Mouse (Mus musculus): ENCODE measurements at regions not wholly inside any gene's neighbourhood (a gene's known extent, or its start where the extent isn't known, plus 50 kb on each side); places are given as distances from the start of the nearest gene placed in this dataset.

DNA sequence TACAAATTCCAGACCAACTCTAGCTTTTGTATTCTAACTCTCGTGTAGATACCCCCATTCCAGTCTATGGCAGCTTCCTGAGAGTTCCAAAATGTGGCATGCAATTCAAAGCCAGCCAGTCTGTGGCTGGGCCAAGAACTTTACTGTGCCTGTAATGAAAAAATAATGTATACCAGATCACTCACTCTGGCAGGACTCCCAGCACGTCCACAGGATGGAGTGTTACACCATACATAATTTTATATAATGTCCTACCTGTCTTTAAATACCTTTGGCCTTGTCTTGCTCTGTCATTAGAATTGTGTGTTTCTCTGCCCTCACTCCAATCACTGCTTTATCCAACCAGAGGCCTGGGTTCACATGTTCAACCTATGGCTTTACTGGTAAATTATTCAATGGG, 301.8 kb downstream of the Ttll7 start:
- intact Hi-C loops (cut with DNase I) = no loop called here
- Histone ChIP-seq H3K4me3 (no peak overlapping the region), H3K27ac (no peak overlapping the region)
- no peak for TF ChIP-seq CTCF (IDR thresholded peaks at IDR 0.05)
- DNase-seq (ENCODE audit: extremely low spot score in 1 of 2, low spot score in 2 of 2) = no peak

DNA sequence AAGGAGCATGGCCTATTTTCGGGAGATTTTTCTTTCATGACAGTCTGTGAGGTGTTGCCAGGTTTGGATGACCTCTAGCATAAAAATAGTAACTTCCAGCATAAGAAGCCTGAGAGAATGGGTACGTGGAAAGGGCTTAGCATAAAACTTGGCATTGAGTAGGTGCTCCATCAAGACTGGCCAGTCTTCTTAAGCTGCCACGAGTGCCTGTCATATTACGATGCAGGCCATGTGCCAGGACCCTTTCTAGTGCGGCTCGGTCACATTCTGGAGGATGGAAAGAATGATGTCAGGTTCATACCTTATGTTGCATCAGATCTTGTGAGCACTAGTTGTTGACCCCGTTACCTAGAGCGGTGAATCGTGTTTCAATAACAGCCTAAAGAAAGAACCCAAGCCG, 311.0 kb downstream of the Ttll7 start:
- no peak for DNase-seq (ENCODE audit: extremely low spot score in 1 of 2, low spot score in 2 of 2)
- intact Hi-C loops (cut with DNase I) = no loop called here
- TF ChIP-seq CTCF (IDR thresholded peaks at IDR 0.05) = no peak
- Histone ChIP-seq H3K27ac (no peak overlapping the region), H3K4me3 (no peak overlapping the region)

DNA sequence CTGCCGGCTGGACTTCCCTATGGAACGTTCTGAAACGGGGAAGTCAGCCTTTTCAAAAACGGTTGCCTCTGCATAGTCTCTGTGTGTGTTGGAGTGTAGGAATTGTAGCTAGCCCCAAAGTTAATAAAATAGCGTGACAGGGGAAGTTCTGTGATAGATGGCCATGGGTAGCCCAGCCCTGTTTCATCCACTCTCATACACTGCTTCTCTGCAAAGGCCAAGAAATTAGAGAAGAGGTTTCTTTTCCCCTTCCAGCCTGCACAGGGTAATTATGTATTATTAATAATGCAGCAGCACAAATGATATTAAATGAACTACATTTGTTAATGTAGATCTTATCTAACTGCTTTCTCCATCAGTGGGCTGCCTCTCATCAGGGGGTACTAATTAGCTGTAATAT, 311.4 kb downstream of the Ttll7 start:
- intact Hi-C loops (cut with DNase I) = no loop called here
- TF ChIP-seq CTCF (IDR thresholded peaks at IDR 0.05) = no peak
- no peak overlapping the region for H3K27ac ChIP-seq
- no peak for DNase-seq (ENCODE audit: extremely low spot score in 1 of 2, low spot score in 2 of 2)
- H3K4me3 ChIP-seq = no peak overlapping the region

DNA sequence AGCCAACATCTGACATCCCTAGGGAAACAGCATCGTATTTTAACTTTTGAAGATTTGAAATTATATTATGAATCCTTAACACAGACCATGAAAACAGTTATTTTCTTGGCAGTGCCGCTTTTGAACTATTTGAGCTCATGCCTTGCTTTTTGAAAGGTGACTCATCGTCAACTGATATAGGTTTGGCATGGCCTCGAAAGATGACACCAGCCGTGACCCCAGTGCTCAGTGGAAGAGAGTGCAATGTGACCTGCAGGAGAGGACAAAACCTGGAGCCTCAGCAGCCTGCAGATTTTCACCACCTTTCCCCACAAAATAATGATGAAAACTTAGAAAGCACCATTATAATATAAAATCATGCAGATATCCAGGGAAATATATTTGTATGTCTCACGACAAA, 312.8 kb downstream of the Ttll7 start:
- TF ChIP-seq CTCF (IDR thresholded peaks at IDR 0.05) = no peak
- Histone ChIP-seq H3K27ac (no peak overlapping the region), H3K4me3 (no peak overlapping the region)
- intact Hi-C loops (cut with DNase I) = no loop called here
- DNase-seq (ENCODE audit: extremely low spot score in 1 of 2, low spot score in 2 of 2) = no peak

DNA sequence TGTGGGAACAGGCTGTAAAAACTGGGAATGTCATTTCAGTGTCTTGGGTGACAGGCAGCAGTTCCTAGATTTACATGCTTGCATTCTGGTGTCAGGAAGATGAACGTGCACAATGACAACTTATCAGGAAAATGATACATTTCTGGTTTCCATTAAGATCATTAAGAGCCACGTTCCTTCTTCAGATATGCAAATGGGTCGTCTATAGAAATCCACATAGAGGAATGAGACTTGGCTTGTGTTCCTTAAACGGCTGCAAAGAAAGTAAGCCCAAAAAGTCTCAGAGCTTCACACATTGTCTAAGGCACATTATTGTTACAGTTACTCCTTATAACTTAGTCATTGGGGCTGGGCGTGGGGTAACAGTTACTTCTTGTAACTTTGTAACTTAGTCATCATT, 314.4 kb downstream of the Ttll7 start:
- no peak for DNase-seq (ENCODE audit: extremely low spot score in 1 of 2, low spot score in 2 of 2)
- intact Hi-C loops (cut with DNase I) = no loop called here
- no peak overlapping the region for H3K27ac ChIP-seq
- H3K4me3 ChIP-seq = no peak overlapping the region
- no peak for TF ChIP-seq CTCF (IDR thresholded peaks at IDR 0.05)

DNA sequence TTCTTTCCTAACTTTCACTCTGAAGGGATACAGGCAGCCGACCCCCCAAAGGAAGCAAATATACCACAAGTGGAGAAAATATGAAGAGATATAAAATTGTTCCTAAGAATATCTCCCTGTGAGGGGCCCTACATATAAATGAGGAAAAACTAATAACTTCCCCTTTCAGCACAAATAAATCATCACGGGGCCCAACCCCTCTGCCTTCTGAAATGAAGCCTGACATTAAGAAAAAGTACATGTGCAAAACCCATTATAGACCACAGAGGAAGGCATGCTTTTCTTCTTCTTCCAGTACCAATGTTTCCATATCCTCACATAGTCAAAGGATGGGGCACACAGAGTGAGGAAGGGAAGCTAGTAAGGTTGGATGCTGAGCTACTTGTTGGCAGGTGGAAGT, 317.0 kb downstream of the Ttll7 start:
- intact Hi-C loops (cut with DNase I) = no loop called here
- Histone ChIP-seq H3K4me3 (no peak overlapping the region), H3K27ac (no peak overlapping the region)
- TF ChIP-seq CTCF (IDR thresholded peaks at IDR 0.05) = no peak
- no peak for DNase-seq (ENCODE audit: extremely low spot score in 1 of 2, low spot score in 2 of 2)

DNA sequence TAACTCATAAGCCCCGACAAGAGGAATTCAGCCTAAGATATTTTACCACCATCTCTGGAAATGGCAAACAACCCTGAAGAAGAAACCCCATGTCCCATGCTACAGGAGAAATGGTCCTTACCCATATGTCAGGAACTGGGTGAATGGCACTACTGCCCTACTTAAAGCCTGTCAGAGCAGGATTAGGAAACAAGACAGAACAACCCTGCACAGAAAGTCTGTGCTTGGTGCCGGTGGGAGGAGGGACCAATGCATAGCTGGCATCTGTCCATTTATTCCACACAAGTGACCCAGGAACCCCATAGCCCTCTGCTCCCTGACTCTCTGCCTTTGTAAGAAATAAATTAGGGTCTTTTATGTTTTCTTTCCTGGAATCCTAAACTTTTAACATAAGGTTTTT, 317.9 kb downstream of the Ttll7 start:
- intact Hi-C loops (cut with DNase I) = no loop called here
- TF ChIP-seq CTCF (IDR thresholded peaks at IDR 0.05) = no peak
- H3K27ac ChIP-seq = no peak overlapping the region

DNA sequence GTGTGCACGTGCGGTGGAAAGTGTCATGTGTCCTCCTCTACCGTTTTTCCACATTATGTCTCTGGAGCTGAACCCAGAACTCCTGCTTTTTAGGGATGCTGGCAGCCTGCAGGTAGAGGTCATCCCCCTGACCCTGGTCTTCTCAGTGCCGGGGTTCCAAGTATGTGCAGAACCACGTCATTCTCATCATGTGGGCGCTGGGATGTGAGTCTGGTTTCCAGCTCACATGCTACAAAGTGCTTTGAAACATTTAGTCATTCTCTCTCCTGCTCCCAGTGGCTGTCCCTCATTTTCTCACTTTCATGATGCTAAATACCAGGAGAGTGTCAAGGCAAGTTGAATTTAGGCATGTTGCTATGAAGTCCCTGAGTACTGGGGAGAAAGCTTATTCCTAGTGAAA, 326.6 kb downstream of the Ttll7 start:
- Histone ChIP-seq H3K27ac (no peak overlapping the region), H3K4me3 (no peak overlapping the region)
- no peak for DNase-seq (ENCODE audit: extremely low spot score in 1 of 2, low spot score in 2 of 2)
- TF ChIP-seq CTCF (IDR thresholded peaks at IDR 0.05) = no peak
- intact Hi-C loops (cut with DNase I) = no loop called here

More for the DNA sequence above, 317.9 kb downstream of the Ttll7 start:
- DNase-seq (ENCODE audit: extremely low spot score in 1 of 2, low spot score in 2 of 2) = no peak
- H3K4me3 ChIP-seq = no peak overlapping the region

DNA sequence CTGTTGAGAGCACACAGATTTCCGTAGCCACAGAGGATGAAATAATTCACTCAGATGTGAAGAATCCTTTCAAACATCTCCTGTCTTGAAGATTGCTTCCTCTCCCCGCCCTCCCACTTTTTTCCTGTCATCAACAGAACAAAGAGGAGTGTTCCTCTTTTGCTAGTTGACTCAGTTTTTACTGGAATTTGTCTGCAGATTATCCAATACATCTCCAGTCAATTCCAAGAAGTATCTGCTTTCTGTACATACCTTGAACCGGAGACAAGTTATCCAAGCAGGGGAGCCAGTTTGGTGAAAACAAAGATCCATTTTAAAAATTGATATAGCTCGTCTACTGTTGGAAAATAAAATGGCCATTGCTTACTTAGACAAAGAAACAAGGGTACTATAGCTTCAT, 328.5 kb downstream of the Ttll7 start:
- intact Hi-C loops (cut with DNase I) = no loop called here
- TF ChIP-seq CTCF (IDR thresholded peaks at IDR 0.05) = no peak
- no peak overlapping the region for H3K27ac ChIP-seq

DNA sequence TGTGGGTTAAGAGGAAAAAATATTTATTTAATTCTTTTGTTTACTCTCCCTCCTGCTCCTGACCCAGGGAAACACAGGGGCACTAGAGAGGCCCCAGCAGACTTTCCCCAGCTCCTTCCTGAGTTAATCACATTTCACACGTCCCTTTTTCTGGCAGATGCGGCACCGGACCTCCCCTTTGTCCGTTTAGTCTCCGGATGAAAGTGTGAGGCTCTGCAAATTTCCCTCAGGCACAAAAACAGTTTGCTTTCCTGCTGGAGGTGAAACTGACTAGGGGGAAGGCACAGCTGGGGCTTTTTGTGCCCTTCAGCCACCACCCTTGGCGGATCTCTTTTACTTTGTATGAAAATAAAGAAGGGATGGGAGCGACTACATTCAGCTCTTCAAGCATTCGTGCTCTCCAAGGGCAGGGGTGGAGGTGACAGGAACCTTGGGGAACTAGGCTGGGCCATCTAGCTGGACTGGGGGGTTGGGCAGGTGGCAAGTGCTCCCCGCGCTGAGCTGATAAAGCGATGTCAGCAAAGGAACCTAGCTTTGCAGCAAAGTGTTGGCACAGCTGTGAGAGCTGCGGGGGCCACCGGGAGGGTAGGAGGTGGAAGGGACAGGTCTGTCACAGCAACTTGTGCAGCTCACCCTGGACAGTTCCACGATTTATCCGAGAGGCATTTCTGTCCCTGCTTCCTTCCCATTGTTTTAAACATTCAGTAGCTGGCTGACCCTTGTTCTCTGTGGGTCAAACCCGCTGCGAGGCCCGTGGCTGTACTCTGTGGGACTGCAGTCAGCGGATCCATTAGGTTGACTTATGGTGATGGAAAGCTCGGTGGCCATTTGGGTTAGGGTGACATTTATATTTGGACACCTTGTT, 329.6 kb downstream of the Ttll7 start:
- no peak overlapping the region for H3K4me3 ChIP-seq
- DNase-seq (ENCODE audit: extremely low spot score in 1 of 2, low spot score in 2 of 2) = no peak
- no peak overlapping the region for H3K27ac ChIP-seq
- TF ChIP-seq CTCF (IDR thresholded peaks at IDR 0.05) = no peak
- intact Hi-C loops (cut with DNase I) = no loop called here

More for the DNA sequence above, 328.5 kb downstream of the Ttll7 start:
- DNase-seq (ENCODE audit: extremely low spot score in 1 of 2, low spot score in 2 of 2) = no peak
- no peak overlapping the region for H3K4me3 ChIP-seq

DNA sequence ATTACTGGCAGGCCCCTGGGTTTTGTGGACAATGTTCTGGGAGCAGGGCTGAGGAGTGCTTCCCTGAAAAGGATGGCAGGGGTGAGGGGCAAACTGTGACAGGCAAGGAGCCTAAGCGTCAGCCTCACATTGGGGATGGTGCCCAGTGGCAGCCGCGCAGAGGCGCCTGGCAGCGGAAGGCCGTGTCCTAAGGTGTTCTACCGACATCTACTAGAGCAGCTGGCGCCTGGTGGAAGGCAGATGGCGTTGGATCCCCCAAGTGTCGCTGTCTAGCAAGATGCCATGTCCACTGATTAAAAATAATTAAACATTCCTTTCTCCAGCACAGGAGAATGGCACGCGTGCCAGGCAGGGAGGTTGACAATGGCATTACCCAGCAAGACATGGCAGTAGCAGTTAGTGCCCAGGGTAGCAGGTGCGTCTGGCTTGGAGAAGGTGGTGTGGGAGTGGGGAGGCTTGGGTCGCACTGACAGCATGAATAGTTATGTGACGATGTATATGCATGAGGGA, 330.3 kb downstream of the Ttll7 start:
- no peak for DNase-seq (ENCODE audit: extremely low spot score in 1 of 2, low spot score in 2 of 2)
- intact Hi-C loops (cut with DNase I) = no loop called here
- TF ChIP-seq CTCF (IDR thresholded peaks at IDR 0.05) = no peak
- Histone ChIP-seq H3K27ac (no peak overlapping the region), H3K4me3 (no peak overlapping the region)

DNA sequence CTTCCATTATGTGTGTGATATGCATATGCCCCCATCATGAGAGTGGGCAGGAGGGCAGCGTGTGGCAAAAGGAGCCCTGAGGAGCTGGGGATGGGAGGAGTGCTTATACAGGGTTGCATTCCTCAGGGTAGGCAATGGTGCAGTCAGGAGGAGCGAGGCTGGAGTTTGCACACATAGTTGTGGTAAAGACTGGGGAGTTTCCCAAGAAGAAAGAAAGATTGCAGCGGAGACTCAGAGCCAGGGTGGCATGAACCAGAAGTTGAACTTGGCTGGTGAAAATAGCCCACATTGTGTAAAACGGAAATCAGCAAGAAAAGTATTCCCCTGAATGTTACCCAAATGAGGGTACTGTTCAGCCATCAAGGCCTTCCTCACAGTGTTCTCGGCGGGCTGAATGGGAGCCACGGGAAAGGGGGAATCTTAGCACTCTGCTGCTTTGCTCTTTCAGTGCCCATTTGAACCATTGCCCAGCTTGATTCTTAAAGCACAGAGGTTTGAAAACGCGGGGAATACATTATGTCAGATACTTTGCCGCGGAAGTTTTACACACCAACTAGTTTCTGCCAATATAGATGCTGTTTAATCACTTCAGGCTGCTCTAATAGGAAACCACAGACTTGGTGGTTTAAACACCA, 331.6 kb downstream of the Ttll7 start:
- no peak for TF ChIP-seq CTCF (IDR thresholded peaks at IDR 0.05)
- no peak for DNase-seq (ENCODE audit: extremely low spot score in 1 of 2, low spot score in 2 of 2)
- intact Hi-C loops (cut with DNase I) = no loop called here
- no peak overlapping the region for H3K27ac ChIP-seq
- no peak overlapping the region for H3K4me3 ChIP-seq

Measured in left cerebral cortex, adult 2 months (tissue).